Mouse (Mus musculus): ENCODE measurements at regions not wholly inside any gene's neighbourhood (a gene's known extent, or its start where the extent isn't known, plus 50 kb on each side); places are given as distances from the start of the nearest gene placed in this dataset.

GRCm38 (mm10) chr12:14776301-14776700 is 624.4 kb upstream of the Fam84a start:
- H3K4me3 ChIP-seq (ENCODE audit: low read depth, low read length): no peak overlapping the region
- no peak overlapping the region for H3K27ac ChIP-seq (ENCODE audit: low read depth, low read length)
- DNase-seq (ENCODE audit: low spot score) (no peak), ATAC-seq (no peak)
- H3K9ac ChIP-seq (ENCODE audit: low read length): no peak overlapping the region
- no peaks in the 10 kb centered on the region for H3K27me3 ChIP-seq (replicated peaks; ENCODE audit: control insufficient read depth, insufficient read depth, low read length)
- H3K4me2 ChIP-seq (ENCODE audit: low read length): no peak overlapping the region
- no peaks in the 10 kb centered on the region for H3K36me3 ChIP-seq (ENCODE audit: control insufficient read depth, insufficient read depth, low read length)
- no peaks in the 10 kb centered on the region for H3K9me3 ChIP-seq (replicated peaks; ENCODE audit: control insufficient read depth, low read length)
- no peaks in the 10 kb centered on the region for H3K4me1 ChIP-seq (ENCODE audit: control insufficient read depth, insufficient read depth, low read length)

GRCm38 (mm10) chr12:14752536-14752935 is 600.7 kb upstream of the Fam84a start:
- WGBS: 76% methylated on average over 4 of the region's 4 CpGs
- DNase-seq (ENCODE audit: low spot score) (no peak), ATAC-seq (no peak)
- Histone ChIP-seq H3K4me1 (ENCODE audit: control insufficient read depth, insufficient read depth, low read length) (no peaks in the 10 kb centered on the region), H3K36me3 (ENCODE audit: control insufficient read depth, insufficient read depth, low read length) (no peaks in the 10 kb centered on the region), H3K27me3 (replicated peaks; ENCODE audit: control insufficient read depth, insufficient read depth, low read length) (no peaks in the 10 kb centered on the region), H3K4me3 (ENCODE audit: low read depth, low read length) (no peak overlapping the region), H3K4me2 (ENCODE audit: low read length) (no peak overlapping the region), H3K9ac (ENCODE audit: low read length) (no peak overlapping the region), H3K9me3 (replicated peaks; ENCODE audit: control insufficient read depth, low read length) (no peaks in the 10 kb centered on the region), H3K27ac (ENCODE audit: low read depth, low read length) (no peak overlapping the region)

- Histone ChIP-seq H3K27ac (ENCODE audit: low read depth, low read length) (no peak overlapping the region), H3K4me3 (ENCODE audit: low read depth, low read length) (no peak overlapping the region), H3K4me1 (ENCODE audit: control insufficient read depth, insufficient read depth, low read length) (no peaks in the 10 kb centered on the region), H3K27me3 (replicated peaks; ENCODE audit: control insufficient read depth, insufficient read depth, low read length) (no peaks in the 10 kb centered on the region), H3K4me2 (ENCODE audit: low read length) (no peak overlapping the region), H3K9ac (ENCODE audit: low read length) (no peak overlapping the region), H3K9me3 (replicated peaks; ENCODE audit: control insufficient read depth, low read length) (no peaks in the 10 kb centered on the region), H3K36me3 (ENCODE audit: control insufficient read depth, insufficient read depth, low read length) (no peaks in the 10 kb centered on the region)
- WGBS: 64% methylated on average over 2 of the region's 2 CpGs
- ATAC-seq (no peak; the same call in 1 of the 2 replicates), DNase-seq (ENCODE audit: low spot score) (peak; percentile 37)
Measured at GRCm38 (mm10) chr12:14747381-14747780, 595.5 kb upstream of the Fam84a start.

Data from forebrain, embryonic 14.5 days (tissue).